Mouse (Mus musculus): ENCODE measurements around the gene Spats1.

Gene Spats1

DNA sequence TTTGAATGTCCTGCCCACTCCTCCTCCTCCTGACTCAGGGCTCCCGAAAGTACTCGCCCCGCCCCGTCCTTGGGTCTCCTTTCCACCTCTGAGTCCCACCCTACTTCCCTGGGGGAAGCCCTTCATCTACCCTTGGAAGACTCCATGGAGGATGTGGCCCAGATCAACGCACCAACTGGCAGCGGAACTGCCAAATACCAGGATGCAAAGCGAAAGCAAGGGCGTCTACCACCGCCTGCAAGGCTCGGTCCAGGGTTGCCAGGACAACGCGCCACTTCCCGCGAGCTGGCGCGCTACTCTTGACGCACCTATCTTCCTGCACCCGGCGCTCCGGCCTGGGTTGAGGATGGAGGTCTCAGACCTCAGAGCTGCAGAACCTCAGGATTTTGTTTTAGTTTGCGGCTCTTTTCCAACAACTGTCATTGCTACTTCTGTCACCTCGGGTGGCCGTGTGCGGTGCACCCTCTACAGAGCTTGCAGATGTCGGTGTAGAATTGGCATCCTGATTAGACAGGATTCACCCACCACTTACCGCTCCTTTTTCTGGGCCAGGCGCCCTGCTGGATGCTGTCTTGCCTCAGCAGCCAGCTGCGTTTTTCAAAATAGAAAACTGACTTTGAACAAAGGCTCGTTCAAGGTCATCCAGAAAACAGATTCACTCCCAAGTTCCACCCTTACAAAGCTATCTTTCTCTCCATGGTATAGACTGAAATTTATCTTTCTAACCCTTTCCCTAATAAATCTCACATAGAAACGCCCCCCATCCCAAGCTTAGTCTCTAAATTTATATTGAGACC, at the start of gene Spats1:
Spats1 (minus strand) TSS at position 747 of the 797 bp plus-strand sequence.
- DNase-seq (ENCODE audit: low spot score): no peak

DNA sequence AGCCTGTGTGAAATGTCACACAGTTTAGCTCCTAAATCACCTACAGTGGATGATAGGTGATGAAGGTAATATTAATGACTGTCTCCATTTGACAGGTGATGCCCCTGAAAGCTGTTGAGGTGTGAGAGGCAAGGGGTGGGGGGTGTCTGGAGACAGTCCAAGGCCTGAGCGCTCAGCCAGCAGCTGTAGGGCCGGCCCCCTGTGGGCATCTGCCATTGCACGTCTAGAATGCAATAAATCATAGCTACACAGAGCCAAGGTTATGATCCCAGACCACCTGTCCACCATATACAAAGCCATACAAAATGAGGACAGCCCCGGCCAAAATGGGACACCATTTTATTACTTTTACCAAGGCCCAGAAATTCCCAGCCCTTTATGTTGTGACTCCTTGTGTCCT, 49.7 kb upstream of the Spats1 start:
- no peak for DNase-seq (ENCODE audit: low spot score)

DNA sequence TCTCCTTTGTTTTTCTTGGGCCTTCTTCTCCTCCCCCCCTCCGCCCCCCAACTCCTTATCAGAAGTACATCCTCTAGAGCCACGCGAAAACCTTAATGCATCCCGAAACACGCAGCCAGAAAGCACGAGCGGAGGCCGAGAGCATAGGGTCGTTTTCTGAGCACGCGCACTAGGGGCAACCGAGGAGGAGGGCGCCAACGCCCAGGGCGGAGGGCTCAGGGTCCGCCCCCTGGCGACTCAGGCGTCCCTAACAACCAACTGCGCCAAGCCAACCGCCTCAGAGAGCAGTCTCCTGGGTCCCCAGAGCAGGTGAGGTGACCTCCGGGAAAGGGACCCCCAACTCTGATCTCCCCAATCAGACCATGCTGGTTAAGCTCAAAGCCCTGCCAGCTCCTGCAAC, 48.0 kb upstream of the Spats1 start, which contains the start of gene Tcte1:
Tcte1 (plus strand) TSS at position 172 of the 400 bp plus-strand sequence.
- no peak for DNase-seq (ENCODE audit: low spot score)

DNA sequence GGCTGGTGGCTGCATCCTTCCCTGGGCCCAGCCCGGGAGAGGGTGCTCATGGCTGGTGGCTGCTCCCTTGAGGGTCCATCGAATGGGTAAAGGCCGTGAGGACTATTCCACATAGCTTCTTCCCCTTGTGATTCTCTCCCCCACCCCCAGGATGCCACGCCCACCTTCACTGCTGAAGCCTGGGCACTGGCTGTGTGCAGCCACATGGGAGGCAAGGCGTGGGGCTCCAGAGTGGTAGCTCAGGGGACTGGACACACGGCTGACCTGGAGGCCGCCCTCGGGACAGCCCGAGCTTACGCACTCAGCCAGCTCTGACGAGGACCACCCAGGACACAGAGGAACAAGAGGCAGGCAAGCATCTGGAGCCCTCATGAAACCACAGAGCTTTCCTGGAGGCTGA, 44.9 kb upstream of the Spats1 start:
- no peak for DNase-seq (ENCODE audit: low spot score)

DNA sequence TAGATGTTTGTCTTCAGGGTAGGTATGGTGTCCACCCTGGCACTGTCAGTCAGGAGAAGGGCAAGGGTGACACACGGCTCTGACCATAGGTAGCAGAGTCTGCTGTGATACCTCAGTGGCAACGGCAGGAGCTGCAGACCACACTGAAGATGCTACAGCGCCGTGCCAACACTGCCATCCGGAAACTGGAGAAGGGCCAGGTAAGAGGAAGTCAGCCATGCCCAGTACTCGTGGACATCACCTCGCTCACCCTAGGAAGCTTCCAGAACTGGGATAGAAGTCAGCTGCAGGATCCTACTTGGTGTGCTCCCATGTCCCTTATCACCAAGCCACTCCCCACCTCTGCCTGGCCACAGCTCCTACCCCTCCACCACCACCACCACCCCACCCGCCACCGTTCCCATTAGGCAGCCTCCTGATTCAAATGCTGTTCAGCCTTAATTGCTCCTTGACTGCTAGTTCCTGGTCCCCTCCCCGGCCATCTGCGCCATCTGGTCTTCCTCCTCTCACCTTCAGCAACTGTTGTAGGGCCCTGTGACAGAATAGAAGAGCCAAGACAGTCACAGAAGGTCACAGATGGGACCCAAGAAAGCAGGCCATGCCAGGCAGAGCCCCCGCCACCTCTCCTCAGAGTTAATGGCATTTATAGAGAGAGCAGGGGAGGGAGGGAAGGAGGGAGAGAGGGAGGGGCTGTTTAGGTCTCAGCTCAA, 43.7 kb upstream of the Spats1 start:
- DNase-seq (ENCODE audit: low spot score): no peak

DNA sequence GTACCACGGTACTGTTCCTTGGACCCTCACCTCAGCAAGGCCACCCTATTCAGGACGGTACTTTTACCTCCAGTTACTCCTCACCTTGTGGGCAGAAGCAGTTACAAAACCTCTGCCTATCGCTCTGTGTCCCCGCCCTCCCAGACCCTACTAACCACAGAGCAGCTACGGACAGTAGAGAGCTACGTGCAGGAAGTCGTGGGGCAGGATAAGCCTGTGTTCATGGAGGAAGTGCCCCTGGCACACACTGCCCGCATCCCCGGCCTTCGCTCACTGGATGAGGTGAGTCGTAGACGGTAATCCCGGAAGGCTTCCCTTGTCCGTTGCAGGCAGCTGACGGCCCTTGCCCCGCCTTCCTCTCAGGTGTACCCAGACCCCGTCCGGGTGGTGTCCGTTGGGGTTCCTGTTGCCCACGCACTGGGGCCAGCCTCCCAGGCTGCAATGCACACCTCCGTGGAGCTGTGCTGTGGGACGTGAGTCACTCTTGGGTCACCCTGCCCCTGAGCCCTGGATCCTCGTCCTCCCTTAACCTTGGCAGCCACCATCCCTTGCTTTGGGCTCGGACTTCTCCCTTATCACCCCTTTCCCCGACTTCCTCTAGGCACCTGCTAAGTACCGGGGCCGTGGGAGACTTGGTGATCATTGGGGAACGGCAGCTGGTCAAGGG, 42.5 kb upstream of the Spats1 start:
- no peak for DNase-seq (ENCODE audit: low spot score)

DNA sequence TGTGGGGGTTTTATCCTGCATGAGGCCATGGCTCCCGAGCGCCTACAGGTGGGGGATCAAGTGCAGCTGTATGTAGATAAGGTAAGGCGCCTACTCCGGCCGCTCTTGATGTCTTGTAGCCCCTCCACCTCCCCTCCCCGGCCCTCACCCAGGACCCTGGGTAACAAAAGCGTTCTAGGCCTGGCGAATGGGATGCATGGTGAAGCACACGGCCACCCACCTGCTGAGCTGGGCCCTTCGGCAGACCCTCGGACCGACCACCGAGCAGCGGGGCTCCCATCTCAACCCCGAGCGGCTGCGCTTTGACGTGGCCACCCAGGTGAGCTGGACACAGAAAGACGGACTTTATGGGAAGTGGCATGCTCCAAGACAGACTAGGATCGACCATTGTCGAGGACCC, 41.9 kb upstream of the Spats1 start:
- DNase-seq (ENCODE audit: low spot score): no peak

DNA sequence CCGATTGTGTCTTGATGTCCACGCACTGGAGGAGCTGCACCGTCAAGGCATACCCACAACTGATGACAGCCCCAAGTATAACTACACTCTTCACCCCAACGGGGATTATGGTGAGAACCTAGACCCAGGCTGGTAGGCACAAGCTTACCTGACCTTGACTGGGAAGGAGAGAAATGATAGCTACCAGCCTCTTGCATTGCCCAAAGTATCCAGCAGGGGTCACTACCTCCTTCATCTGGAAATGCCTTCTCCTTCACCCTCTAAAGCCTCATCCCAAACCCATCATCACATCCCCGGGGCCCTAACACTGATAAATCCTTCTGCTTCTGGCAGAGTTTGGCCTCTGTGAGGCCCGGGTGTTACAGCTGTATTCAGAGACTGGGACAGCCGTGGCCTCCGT, 41.3 kb upstream of the Spats1 start:
- DNase-seq (ENCODE audit: low spot score): peak; percentile 65

DNA sequence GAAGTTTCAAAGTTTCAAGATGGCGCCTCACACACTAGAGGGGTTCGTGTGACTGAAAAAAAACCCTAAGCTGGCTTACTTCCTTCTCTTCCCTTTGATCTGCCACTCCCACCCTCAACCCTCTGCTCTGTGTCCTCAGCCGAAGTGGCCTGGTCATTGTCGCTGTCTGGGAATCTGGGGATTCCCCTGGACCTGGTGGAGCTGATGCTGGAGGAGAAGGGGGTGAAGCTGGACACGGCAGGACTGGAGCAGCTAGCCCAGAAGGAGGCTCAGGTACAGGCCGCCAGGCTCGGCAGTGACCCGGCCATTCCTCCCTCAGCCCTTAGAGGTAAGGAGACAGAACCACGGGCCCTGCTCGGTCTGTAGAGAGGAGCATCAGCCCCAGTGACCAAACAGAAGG, 40.6 kb upstream of the Spats1 start:
- DNase-seq (ENCODE audit: low spot score): no peak

DNA sequence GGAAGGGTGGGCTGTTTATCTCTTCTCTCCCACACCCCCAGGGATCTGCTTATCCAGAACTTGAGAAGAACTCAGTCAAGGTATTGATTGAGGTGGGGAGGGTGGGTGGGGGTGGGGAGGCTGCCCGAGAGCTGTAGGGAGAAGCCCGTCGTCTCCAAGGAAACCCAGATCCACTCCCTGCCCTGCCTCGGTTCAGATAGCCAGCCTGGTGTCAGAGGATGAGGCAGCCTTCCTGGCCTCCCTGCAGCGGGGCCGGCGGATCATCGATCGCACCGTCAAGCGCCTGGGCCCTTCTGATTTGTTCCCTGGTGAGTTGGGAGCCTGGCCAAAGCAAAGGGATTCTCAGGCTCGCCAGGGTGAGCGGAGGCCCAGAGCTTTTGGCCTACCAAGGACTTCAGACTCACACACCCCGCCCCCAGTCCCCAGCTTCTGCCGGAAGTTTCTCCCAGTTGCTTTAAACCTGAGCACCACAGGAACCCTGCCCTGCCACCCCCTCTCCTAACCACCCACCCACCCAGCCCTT, 40.0 kb upstream of the Spats1 start:
- DNase-seq (ENCODE audit: low spot score): no peak

DNA sequence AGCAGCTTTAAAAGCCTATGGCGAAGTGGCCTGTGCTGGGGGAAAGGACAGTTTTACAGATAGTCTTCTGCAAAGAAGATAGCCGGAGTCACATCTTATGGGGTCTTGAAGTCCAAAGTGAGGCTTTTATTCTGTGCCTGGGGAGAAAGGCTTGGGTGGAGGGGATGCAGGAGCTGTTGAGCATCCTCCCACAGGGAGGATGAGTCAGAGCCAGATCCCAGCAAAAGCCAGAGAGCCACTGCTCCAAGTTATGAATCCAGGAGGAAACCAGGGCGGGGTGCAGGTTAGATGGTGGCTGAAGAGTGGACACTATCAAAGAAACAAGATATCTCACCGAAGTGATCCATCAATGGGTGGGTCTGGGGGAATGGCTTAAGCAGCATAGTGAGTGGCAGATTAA, 36.5 kb upstream of the Spats1 start:
- no peak for DNase-seq (ENCODE audit: low spot score)

DNA sequence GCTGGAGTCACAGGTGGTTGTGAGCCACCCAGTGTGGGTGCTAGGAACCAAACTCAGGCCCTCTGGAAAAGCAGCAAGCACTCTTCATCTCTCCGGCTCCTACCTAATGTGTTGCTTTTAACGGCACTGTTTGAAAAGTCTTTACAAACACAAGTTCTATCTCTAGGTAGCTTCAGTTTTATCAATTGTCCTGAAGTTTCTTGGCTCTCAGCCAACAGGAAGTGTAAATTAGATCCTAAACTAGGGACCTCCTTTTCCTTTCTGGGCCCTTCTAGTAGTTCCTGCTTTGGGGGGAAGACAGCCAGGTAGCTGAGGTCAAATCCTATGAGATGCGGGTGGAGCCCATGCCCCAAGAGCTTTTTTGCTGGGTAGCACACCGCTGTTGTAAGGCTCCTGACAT, 35.7 kb upstream of the Spats1 start:
- no peak for DNase-seq (ENCODE audit: low spot score)

DNA sequence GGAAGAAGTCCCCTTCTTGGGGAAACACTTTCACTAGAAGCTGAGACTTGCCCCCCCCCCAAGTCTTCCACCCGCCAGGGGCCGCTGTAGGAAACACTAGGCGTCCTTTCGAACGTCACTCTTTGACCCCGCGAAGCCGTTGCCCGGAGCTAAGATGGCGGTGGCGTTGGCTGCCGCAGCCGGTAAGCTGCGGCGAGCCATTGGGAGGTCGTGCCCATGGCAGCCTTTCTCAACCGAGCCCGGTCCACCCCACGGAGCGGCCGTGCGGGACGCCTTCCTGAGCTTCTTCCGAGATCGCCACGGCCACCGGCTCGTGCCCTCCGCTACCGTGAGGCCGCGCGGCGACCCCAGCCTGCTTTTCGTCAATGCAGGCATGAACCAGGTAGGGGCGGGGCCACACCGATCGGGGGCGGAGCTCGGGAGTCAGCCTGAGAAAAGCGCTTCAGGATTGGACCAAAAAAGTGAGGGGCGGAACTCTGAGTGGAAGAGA, 31.5 kb upstream of the Spats1 start, which contains the start of gene Aars2:
Aars2 (plus strand) TSS at position 142 of the 490 bp plus-strand sequence.
- peak; percentile 88 for DNase-seq (ENCODE audit: low spot score)

DNA sequence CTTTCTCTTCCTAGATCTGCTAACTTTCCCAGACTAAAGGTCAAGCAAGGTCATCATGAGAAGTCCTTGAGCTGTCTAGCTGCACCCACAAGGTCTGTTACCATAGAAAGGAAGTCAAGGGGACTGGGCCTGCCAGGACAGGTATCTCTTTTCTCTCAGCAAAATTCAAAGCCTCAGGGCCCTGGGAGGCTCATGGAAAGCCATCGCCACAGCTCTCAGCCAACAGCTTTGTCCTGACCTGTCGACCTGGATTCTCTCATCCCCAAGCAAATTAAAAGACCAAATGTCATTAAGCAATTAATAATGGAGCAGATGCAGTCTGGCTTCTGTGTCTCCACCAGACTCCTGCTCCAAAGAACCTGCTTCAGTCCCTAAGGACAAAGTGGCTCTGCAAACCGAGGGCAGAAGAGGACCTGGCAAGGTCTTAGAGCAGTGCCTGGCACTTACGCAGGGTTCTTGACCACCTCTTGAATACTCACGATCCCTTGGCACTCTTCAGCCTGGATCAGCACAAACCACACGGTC, 30.8 kb upstream of the Spats1 start:
- DNase-seq (ENCODE audit: low spot score): no peak

DNA sequence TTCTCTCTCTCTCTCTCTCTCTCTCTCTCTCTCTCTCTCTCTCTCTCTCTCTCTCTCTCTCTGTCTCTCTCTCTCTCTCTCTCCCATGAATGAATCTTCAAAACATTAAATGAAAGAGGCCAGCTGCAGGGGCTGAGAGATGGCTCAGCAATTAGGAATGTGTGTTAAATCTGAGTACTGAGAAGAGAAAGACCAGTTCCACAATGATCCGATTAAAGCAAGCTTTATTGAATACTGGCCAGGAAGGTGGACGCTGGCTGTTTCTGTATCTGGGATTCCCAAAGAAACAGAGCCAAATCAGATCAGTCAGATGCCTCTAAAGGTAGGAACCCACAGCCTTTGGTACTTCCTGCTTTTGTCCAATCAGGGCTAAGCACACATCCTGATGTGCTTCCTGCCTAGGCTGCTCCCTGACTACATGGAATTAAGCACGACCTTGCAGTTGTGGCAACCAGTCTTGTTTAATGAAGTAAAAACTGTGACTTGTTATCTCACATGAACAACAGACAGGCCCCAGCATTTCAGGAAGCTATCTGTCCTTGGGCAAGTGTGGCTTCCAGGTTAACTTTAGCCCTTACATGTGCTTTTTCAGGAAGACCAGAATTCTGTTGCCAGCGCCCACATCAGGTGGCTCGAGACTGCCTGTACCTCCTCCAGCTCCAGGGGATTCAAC, 28.2 kb upstream of the Spats1 start:
- no peak for DNase-seq (ENCODE audit: low spot score)

DNA sequence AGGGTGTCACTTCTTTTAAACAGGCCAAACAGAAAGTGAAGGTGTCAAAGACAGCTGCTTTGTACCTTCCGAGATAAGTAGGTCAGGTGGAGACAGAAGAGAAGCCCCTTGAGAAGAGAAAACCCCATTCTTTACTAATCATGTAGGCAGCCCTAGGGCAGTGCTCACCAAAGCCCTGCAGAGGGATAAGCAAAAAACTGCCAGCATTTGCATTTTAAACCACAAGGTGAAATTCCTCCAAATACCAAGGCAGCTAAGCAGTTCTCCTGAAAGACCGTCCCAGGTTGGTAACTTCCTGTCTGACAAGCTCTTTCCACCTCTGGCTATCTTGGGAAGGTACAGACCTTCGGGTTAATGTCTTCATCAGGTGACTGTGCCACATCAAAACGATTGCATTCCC, 27.1 kb upstream of the Spats1 start:
- DNase-seq (ENCODE audit: low spot score): no peak

DNA sequence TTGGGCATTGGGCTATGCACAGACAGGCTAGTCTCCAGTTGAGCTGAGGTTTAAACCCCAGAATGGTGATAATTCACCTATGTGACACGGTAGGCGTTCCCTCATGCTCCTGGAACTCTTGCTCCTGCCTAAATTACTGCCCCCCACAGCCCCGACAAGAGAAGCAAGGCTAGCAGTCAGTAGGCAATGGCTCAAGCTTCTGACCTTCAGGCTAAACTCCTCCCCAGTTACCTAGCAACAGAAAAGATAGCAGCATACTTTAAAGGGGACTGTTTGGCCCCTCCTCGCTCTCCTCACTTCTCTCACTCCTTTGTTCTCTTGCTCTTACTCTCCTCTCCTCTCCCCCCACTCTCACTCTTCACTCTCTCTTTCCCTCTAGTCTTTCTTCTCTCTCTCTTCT, 25.8 kb upstream of the Spats1 start:
- DNase-seq (ENCODE audit: low spot score): no peak

DNA sequence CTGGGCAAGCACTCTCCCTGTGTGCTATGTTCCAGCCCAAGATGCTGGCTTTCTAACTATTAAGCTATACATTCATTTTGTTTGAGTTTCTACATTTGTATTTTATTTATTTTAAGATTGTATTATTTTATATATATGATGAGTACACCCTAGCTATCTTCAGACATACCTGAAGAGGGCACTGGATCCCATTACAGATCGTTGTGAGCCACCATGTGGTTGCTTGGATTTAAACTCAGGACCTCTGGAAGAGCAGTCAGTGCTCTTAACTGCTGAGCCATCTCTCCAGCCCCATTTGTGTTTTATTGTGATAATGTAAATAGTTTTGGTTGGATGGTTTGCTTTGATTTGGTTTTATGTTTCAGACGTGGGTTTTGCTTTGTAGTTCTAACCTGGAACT, 24.3 kb upstream of the Spats1 start:
- DNase-seq (ENCODE audit: low spot score): no peak

DNA sequence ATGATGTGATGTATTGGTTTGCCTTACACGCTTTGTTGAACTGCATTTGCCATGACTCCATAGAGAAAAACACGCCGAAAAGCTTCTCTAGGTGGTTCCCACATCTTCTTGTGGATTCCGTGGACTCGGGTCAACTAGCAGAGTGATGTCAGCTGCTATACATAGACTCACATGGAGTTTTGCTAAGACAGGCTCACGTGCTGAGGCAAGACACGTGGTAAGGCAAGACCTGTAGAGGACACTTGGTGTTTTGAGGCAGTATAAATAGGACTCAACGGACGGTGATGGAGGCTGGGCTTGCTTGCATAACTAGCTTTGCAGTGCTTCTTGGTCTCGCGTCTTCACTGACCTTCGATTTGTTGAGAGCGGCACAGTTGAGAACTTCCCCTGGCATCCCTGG, 23.2 kb upstream of the Spats1 start:
- DNase-seq (ENCODE audit: low spot score): no peak

DNA sequence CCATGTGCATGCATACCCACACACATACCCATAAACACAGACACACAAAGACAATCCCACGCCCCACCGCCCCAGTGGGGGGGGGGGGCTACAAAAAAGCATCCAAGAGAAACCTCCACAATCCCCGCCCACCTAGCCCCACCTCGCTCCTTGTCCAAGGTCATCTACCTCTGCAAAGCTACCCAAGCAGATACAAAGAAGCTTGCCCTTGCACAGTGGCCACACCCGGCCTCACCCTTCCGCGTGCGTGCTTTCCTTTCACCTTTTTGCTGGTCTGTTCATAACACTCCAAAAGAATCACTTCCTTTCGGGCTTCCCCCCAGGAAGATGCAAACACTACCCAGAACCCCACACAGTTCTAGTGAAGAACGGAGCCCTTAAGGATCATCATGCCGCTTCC, 20.2 kb upstream of the Spats1 start:
- no peak for DNase-seq (ENCODE audit: low spot score)

DNA sequence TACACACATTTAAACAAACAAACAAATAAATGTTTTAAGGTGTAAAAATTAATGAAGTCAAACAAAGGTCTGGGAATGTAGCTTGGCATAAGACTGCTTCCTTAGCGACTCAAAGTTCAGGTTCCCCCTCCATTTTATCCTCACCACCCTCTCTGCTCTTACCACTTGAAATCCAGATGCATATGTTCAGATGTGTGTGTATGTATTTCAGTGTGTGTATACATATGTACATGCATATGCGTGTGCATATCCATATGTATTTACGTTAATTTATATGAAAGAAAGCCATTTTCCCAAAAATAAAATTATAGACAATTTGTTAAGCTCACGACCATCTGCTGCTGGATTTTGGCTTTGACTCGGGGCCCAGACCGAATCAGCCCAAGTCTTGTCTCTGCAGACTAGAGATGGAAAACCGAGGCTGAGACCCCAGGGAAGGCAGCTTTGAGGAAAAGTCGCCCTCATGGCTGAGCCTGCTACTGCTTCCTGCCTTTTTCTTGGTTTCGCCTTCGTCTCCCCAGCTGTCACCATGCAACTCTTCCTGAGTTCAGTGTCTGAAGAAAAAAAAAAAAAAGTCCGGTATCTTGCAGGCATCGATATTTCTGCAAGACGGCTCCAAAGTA, 15.4 kb upstream of the Spats1 start:
- no peak for DNase-seq (ENCODE audit: low spot score)

All from spleen, adult 12 weeks (tissue).